Mouse (Mus musculus) olfactory bulb, adult 2 months (tissue): ENCODE measurements at regions not wholly inside any gene's neighbourhood (a gene's known extent, or its start where the extent isn't known, plus 50 kb on each side); places are given as distances from the start of the nearest gene placed in this dataset.

Source experiments
- CTCF ChIP-seq: fragments of 200-500 bp; IDR thresholded peaks from 2 replicates; pipeline ENCODE4 v1.5.1; 2012; ENCODE audit warnings: low read depth, mild to moderate bottlenecking, low read length, moderate library complexity; ENCODE audit not compliant: insufficient read depth
- POLR2A ChIP-seq: fragments of 200-500 bp; IDR thresholded peaks from 2 replicates; pipeline ENCODE4 v1.6.1; 2012; ENCODE audit warnings: mild to moderate bottlenecking, low read depth, low read length, moderate library complexity; ENCODE audit not compliant: insufficient read depth

DNA sequence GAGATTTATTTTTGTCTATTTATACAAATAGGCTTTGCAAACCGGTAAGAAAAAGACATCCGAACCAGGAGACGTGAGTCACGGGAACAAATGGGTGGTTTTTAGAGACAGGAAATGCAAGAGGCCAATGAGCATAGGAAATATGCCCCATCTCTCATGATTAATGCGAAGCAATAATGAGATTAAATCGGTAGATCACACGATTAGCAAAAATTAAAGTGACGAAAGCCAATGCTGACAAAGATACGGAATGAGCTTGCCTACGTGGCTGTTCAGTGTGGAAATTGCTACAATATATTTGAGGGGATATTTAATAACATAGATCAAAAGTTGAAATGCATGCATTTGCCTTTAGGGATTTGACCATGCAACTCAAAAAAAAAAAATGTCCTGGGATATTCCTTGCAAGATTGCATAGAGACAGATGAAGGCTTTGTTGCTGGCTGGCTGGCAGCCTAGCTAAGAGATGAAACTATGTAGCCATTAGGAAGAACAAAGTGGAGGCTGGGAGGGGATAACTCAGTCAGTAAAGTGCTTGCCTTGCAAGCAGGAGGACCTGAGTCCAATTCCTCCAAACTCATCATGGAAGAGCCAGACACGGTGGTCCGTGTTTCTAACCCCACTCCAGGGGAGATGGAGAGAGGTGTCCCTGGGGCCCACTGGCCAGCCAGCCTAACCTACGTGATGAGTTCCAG, 60.2 kb upstream of the Unc5b start:
- TF ChIP-seq CTCF = no peak
- no peak for TF ChIP-seq POLR2A
